Mouse (Mus musculus) v-Abl transformed pro-B cells (cell line): Measurements from ENCODE around the gene Cct7.

ENCODE experiments used
- in situ Hi-C, 2 experiments: fragments of 400-800 bp; cut with MboI; formaldehyde crosslinking; loops; one replicate each; pipeline ENCODE4 v1.15.1; 2025; ENCODE audit not compliant: unreplicated experiment in 2 of 2

The Cct7 gene

GRCm38 (mm10) chr6:85447351-85447750, 4.0 kb upstream of the Cct7 start:
- in situ Hi-C loops, result loop anchor here in 1 of 2 experiments (25.0 kb wide), 1 partner anchor 915 kb away; the partner anchor contains the start of genes Fam136a and Snrpg

- in situ Hi-C loops, result loop anchor here (5.0 to 25.0 kb wide), 2 partner anchors 462 to 467 kb away; partner anchors contain the start of genes Nat8f1 (in 2 of the 2), Nat8f4 (in 1 of the 2) and Tprkb (in 1 of the 2)
Observed at GRCm38 (mm10) chr6:85450140-85450539, 1.2 kb upstream of the Cct7 start.

GRCm38 (mm10) chr6:85451664-85452410, 523 bp downstream of the Cct7 start, which contains the start of gene Pradc1:
Gene Pradc1 (minus strand): TSS chr6:85451970.
- in situ Hi-C loops, result loop anchor here (5.0 to 25.0 kb wide), 2 partner anchors 460 to 465 kb away; partner anchors contain the start of genes Nat8f1 (in 2 of the 2), Nat8f4 (in 1 of the 2) and Tprkb (in 1 of the 2)

GRCm38 (mm10) chr6:85452411-85452665, 1.0 kb downstream of the Cct7 start:
- in situ Hi-C loops, result loop anchor here (5.0 to 25.0 kb wide), 2 partner anchors 460 to 465 kb away; partner anchors contain the start of genes Nat8f1 (in 2 of the 2), Nat8f4 (in 1 of the 2) and Tprkb (in 1 of the 2)

GRCm38 (mm10) chr6:85452816-85453215, 1.5 kb downstream of the Cct7 start:
- in situ Hi-C loops, result loop anchor here (5.0 to 25.0 kb wide), 2 partner anchors 459 to 464 kb away; partner anchors contain the start of genes Nat8f1 (in 2 of the 2), Nat8f4 (in 1 of the 2) and Tprkb (in 1 of the 2)

GRCm38 (mm10) chr6:85459621-85460020, 8.3 kb downstream of the Cct7 start:
- in situ Hi-C loops, result loop anchor here in 1 of 2 experiments (10.0 to 25.0 kb wide), 2 partner anchors 453 to 545 kb away; partner anchors contain the start of genes Nat8f1, Nat8f4 and Tprkb

- in situ Hi-C loops, result loop anchor here in 1 of 2 experiments (10.0 to 25.0 kb wide), 2 partner anchors 447 to 539 kb away; partner anchors contain the start of genes Nat8f1, Nat8f4 and Tprkb
Observed at GRCm38 (mm10) chr6:85465381-85465780, 14.1 kb downstream of the Cct7 start.

GRCm38 (mm10) chr6:85469660-85470430, 18.5 kb downstream of the Cct7 start:
- in situ Hi-C loops, result loop anchor here in 1 of 2 experiments (10.0 to 25.0 kb wide), 2 partner anchors 442 to 535 kb away; partner anchors contain the start of genes Nat8f1, Nat8f4 and Tprkb

- in situ Hi-C loops, result loop anchor here in 1 of 2 experiments (25.0 kb wide), 1 partner anchor 440 kb away; the partner anchor contains the start of genes Nat8f1, Nat8f4 and Tprkb
Observed at GRCm38 (mm10) chr6:85471962-85472361, 20.6 kb downstream of the Cct7 start.

- in situ Hi-C loops, result loop anchor here in 1 of 2 experiments (25.0 kb wide), 1 partner anchor 440 kb away; the partner anchor contains the start of genes Nat8f1, Nat8f4 and Tprkb
Observed at GRCm38 (mm10) chr6:85472542-85472941, 21.2 kb downstream of the Cct7 start.

GRCm38 (mm10) chr6:85475581-85475980, 24.3 kb downstream of the Cct7 start:
- in situ Hi-C loops, result no loop called here

GRCm38 (mm10) chr6:85477366-85477917, 26.1 kb downstream of the Cct7 start:
- in situ Hi-C loops, result no loop called here

- in situ Hi-C loops, result no loop called here
Observed at GRCm38 (mm10) chr6:85478416-85478815, 27.1 kb downstream of the Cct7 start.

GRCm38 (mm10) chr6:85479979-85480378, 28.7 kb downstream of the Cct7 start:
- in situ Hi-C loops, result no loop called here

- in situ Hi-C loops, result no loop called here
Observed at GRCm38 (mm10) chr6:85480685-85481084, 29.4 kb downstream of the Cct7 start.

- in situ Hi-C loops, result no loop called here
Observed at GRCm38 (mm10) chr6:85483843-85484721, 32.8 kb downstream of the Cct7 start.

GRCm38 (mm10) chr6:85485738-85486137, 34.4 kb downstream of the Cct7 start:
- in situ Hi-C loops, result no loop called here

GRCm38 (mm10) chr6:85488510-85488909, 37.2 kb downstream of the Cct7 start:
- in situ Hi-C loops, result no loop called here

GRCm38 (mm10) chr6:85489717-85490116, 38.4 kb downstream of the Cct7 start:
- in situ Hi-C loops, result no loop called here
